Mouse (Mus musculus) stomach, postnatal 0 days (tissue): ENCODE results near the gene Slit3.

Experiments
- CTCF ChIP-seq: IDR thresholded peaks from 2 replicates; pipeline ENCODE4 v1.5.1; 2016; ENCODE audit warnings: antibody characterized with exemption, low read depth, mild to moderate bottlenecking, moderate library complexity
- EP300 ChIP-seq: optimal IDR thresholded peaks from 2 replicates; pipeline ENCODE3; 2016; ENCODE audit warnings: antibody characterized with exemption

DNA sequence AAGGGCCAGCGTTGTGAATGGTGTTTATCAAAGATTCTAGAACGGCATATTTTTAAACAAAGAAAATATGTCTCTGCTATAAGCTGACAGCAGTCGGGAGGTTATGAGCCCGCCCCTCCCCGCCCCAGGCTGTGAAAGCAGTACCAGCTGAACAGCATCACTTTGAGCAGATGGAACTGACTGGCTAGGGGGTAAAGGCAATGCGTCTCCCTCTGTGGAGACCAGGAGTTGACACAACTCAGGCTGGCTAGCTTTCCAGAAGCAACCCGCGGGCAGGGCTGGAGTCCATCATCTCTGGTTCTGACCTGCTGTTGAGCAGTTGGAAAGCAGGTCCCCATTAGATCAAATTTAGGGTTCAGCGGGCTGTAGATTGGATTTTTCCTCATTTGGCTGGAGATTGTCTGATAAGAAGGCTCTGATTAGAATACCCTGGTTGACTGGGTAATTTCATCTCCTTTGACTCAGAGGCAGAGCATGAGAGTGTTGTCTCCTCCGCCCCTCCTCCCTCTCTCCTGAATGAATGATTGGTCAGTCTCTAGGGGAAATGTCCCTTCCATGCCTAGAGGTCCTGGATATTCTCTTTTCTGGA, 480.7 kb downstream of the Slit3 start:
- TF ChIP-seq EP300: no peak
- no peak for TF ChIP-seq CTCF
